Mouse (Mus musculus) adrenal gland, postnatal 14 days (tissue): ENCODE measurements around the gene Gm47289. TPM values are rescaled to one million over a fixed set of nuclear protein-coding genes. Genes with fewer than 3 reads are reported as not detected.
A peak's percentile ranks its signal among the peaks of the same experiment; 100 is the strongest.

Experiments
- DNase-seq: peaks from one replicate; pipeline ENCODE4 v3.0.0; 2021; ENCODE audit warnings: mixed read lengths
- total RNA-seq: library from RNA; stranded (reverse); gene quantifications from 2 replicates; pipeline ENCODE4 v1.2.3, GENCODE M21; 2021

Gm47289 gene
- total RNA-seq, 1 experiment from 2014 or later: not detected

DNA sequence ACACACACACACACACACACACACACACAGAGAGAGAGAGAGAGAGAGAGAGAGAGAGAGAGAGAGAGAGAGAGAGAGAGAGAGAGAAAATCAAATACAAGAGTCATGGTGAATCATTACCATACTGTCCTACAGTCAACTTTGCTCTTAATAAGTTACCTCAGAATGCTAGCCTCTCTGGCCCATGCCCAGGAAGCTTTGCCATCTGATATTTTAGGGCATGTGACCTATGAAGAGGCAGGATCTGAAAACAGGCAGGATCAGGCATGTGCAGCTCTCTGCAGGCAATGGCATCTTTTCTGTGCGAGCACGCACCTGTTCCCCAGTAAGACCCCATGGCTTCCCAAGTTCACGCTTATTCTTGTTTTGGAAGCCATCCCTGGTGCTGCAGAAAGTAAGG is 1.7 kb downstream of the Gm47289 start:
- peak; percentile 59 for DNase-seq

DNA sequence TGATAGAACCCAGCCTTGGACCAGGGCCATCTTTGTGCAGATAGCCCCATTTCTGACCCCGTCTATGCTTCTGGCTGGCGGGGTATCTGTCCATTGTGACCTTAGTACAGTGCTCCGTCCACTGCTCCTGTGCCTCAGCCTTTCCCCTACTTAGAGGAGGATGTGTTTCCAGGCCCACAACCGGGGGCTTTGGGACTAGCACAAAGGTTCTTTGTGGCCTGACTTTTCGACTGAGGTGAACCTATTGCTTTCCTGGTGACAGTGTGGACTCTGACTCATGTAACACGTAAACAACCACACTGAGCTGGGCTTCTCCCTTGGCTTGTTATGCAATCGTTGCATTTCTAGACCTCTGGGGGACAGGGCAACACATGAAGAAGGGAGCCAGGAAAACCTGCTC is 5.8 kb downstream of the Gm47289 start:
- DNase-seq: no peak

DNA sequence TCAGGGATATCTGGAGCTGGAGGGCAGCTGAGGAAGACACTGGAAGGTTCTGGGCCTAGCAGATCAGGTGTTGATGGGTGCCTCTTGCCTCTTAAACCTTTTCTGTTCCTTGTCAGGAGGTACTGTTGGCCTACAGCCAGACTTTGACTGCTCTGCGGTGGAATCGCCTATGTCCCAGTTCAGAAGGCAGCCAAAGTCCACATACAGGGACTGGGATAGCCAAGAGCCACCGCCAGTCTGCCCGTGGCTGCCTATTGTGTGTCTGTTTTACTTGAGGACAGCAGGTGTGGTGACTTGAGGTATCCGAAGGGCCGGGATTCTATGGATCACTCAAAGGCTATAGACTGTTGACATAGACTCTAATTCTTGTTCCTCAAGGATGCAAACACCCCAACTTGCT is 6.6 kb downstream of the Gm47289 start:
- peak; percentile 51 for DNase-seq

DNA sequence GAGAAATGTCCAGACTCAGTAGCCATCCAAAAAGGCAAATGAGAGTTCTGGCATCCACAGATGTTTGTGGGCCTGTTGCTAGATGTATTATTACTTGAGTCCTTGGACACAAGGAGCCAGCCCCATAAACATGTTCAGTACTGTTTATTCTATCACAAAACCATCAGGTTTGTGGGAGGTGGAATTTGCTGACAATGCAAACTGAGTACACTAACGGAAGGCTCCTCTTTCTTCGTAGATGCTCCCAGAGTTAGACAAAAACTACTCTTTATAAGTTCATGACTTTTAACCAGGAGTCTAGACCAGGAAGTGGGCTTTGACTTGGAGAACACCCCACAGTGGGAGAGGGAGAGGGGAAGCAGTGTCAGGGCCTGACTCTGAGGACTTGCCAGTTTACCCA is 8.6 kb downstream of the Gm47289 start:
- no peak for DNase-seq

DNA sequence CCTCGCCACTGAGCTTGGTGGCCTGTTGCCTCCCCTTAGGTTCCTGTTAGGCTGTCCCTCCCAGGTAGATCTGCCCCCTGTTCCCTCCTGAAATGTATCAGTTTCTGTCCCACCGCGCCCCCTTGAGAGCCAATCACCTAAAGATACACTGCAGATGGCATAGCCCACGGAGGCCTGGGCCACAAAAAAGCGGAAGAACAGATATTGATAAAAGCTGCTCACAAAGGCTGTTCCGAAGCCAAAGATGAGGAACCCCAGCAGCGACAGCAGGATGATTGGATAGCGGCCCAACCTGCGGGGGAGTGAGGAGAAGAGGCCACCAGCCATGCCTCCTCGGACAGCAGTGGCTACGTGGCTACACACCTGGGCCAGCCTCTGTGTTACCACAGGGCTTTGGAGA is 20.3 kb downstream of the Gm47289 start:
- no peak for DNase-seq

DNA sequence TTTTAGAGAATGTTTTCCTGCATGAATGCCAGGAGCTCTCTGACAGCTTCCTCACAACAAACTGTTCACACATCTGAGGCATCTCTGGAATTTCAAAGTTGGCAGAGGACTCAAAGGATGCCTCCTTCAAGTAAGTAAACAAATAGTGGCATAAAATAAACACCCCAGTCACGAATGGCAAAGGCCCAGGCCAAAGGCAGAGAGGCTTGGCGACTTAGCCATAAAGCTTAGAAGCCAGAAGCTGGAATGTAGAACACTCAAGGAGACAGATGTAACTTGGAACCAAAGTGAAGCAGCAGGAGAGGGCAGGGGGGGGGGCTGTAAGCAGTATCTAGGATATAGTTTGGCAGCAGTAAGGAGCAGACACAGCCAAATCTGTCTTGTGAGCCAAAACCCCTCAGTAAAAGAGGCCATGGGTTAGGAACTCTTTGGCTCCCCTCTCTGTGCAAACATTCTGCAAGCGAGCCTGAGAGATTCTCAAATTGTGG is 22.3 kb downstream of the Gm47289 start:
- no peak for DNase-seq

DNA sequence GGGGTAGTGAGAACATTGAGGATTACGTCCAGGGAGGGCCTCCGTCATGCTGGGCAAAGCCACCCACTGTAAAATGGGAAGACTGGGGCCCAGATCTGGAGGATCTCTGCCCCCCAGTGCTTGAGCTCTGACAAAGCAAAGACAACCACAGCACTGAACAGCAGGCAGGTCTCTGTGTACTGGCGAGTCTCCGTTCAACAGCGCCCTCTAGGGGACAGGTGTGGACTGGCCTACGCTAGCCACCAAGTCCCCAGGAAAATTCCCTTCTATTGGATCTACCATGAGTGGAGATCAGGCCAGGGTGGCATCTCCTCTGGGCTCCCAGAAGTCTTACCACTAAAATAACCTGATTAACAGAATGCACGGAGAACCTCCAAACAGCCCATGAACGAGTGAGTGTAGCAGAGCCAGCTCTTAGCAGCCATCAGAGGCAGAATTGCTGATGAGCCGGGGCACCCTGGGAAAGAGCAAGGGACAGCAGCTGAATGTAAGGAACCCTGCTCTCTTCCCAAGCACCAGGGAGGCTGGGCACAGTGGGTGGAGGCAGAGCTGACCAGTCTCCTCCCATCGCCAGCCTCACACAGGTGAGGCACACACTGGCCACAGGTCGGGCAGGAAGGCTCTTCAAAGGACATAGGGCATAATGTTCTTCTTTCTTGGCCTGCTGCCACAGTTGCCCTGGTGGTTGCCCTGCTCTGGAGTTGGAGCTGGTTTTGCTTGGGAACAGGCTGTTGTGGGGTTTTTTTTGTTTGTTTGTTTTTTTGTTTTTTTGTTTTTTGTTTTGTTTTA is 33.4 kb downstream of the Gm47289 start:
- DNase-seq: peak; percentile 47

DNA sequence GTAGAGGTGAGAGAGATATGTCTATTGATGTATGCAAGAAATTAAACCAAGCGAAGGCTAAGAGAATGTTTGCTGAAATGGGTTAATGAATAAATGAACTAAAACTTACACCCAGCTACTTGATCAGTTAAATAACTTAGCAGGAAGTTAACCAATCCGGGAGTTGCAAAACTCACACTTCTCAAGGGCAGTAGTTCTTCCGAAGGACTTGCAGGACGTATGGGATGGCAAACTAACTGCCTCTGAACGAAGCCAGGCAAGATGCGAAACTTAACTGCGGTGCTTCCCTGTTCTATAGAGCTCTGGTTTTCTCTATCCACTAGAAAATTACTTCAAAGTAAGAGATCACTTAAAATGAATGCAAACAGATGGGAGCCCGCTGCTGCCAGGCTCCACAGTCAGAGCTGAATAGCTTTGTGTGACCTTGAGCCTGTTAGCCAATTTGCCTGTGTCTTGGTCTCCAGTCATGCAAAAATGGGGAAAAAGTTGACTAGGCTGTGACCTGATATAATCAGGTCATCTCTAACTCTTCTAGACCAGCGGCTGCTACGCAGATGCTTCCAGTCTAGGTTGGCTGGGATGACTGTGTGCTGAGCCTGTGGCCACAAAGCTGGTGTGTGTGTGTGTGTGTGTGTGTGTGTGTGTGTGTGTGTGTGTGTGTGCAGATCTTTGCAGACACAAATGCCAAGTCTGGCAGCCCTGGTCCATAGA is 40.3 kb downstream of the Gm47289 start:
- peak; percentile 32 for DNase-seq

DNA sequence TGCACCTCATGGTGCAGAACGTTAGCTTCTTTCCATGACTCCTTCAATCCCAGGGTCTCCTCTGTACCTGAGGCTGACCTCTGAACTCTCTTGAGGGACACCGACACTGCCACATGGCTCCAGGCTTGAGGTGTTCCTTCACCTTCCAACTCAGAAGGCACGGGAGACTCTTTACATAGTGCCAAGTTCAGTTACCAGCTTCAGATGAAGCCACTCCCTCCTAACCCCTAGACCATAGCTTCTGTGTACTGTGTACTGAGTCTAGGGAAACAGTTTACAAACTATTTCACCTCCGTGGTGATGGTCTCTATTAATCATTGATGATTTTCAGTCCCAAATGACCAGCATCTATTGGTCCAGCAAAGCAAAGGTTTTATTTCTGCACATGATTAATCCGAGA is 42.7 kb downstream of the Gm47289 start:
- DNase-seq: no peak

DNA sequence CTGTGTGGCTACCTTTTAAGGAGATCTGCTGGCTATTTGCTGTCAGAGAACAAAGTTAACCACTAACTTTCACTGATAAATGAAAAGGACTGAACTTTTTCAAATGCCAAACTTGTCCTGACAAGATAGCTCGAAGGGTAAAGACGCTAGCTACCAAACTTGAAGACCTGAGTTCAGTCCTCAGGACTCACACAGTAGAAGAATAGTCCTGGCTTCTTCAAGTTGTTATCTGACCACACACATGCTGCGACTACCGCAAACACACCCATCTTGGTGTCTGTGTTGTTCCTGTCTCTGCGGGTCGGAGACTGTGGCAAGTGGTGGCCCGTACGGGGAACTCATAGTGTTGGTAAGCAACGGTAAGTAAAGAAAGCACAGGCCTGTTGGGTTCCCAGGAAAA is 44.7 kb downstream of the Gm47289 start:
- DNase-seq: no peak

DNA sequence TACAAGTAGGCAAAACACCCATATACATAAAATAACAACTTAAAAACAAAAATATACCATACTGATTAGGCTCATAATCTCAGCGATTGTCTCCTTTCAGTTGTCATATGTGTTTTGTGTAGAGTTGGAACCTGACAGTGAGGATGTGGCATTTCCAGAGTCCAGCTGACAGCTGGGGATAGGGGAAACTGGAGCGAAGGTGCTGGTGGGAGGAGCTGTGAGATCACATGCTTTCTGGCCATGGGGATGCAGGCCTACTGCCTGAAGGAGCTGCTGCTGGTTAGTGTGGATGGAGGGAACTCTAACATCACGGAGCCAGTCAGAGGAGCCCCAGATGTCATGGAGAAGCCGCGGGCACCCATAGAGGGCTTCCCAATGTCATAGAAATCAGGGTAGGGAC is 46.8 kb downstream of the Gm47289 start:
- DNase-seq: no peak

DNA sequence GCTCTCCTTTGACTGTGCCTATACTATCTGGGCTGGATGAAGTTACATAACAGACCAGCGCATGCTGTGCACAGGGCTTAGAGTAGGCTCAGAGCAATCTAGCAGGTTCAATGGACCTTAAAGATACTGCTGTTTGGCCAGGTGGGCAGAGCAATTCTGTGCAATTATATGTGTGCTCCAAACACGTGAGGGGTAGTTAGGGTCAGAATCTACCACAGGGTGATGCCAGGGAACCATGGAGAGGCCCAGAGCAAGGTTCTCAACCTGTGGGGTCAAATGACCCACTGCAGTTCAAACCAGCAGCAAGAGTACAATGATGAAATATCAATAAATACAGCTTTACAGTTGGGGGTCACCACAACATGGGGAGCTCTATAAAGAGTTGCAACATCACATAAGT is 47.7 kb downstream of the Gm47289 start:
- DNase-seq: no peak

DNA sequence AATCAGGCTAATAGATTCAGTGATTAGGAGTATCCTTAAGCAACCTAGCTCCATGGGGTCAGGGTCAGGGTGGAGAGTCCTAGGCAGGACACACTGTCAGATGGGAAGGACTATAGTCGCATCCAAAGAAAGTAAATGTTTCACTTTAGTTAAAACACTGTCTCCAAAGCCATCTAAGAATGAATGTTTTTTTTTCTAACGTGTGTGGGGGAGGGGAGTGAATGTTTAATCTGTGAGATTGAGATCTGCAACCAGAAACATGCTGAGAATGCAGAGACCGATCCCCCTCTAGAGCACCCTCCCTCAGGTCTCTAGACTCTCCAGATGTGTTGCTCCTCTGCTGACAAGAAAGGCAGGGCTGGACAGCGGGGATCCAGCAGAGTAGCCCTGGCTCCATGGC is 48.2 kb downstream of the Gm47289 start:
- no peak for DNase-seq

DNA sequence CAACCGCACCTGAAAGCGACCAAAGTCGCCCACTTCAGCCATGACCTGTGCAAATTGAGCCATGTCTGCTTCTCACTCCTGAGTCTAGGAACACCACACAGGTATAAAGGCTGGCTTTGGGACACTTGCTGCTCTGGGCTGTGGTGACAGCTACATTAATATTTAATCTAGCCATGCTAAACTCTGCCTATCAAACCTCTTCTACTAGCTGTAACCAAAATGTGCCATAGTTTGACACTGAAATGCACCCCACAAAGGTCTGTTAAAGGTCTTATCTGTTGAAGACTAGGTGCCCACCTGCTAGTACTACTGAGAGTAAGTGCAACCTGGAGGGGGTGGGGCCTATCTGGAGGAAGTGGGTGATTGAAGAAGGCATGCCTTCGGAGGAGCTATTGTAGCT is 50.0 kb downstream of the Gm47289 start, which contains the start of gene Slc22a13:
Gene Slc22a13, minus strand, starts transcription at position 101 of the 400 bp plus-strand sequence.
- DNase-seq: no peak

Other genes with a start within 250 kb of the Gm47289 start
- 28.6 and 32.0 TPM in 2 replicates for gene Ctdspl, start 232.7 kb upstream of the Gm47289 start, total RNA-seq
- 2.2 and 2.3 TPM in 2 replicates for gene Vill, start 106.4 kb upstream of the Gm47289 start, total RNA-seq
- 11.8 and 13.6 TPM in 2 replicates for gene Plcd1, start 65.7 kb upstream of the Gm47289 start, total RNA-seq
- gene Dlec1, start 56.7 kb upstream of the Gm47289 start, total RNA-seq: 1.5 and 1.7 TPM in 2 replicates
- gene Acaa1b, start 2.1 kb upstream of the Gm47289 start, total RNA-seq: 16.6 and 62.6 TPM in 2 replicates
- not detected in 2 replicates for gene Slc22a13, start 49.9 kb downstream of the Gm47289 start, total RNA-seq
- 33.8 and 36.5 TPM in 2 replicates for gene Oxsr1, start 163.3 kb downstream of the Gm47289 start, total RNA-seq
- 106 and 108 TPM in 2 replicates for gene Acaa1a, start 180.5 kb downstream of the Gm47289 start, total RNA-seq
- 26.2 and 27.3 TPM in 2 replicates for gene Myd88, start 182.2 kb downstream of the Gm47289 start, total RNA-seq
- 2.0 and 10.6 TPM in 2 replicates for gene Xylb, start 198.2 kb downstream of the Gm47289 start, total RNA-seq
- gene Slc22a14, start 206.4 kb downstream of the Gm47289 start, total RNA-seq: 0.19 TPM in 1 of 2 replicates, not detected in the other
- gene Acvr2b, start 243.0 kb downstream of the Gm47289 start, total RNA-seq: 4.8 and 6.6 TPM in 2 replicates